ENCODE assay signal across 24 mouse cellular contexts in genomic region chr6:108468226-108468825, GRCm38 (mm10).
DNase-seq lines count a peak whose midpoint lies in the region; ATAC-seq and TF ChIP-seq lines count a peak whose summit lies in the region.
"Had no signal": no experiment of that assay in that cellular context is flagged by ENCODE, and none has a peak within 500 bp of the region (broad histone marks: within the 10 kb centered on the region; RNA-seq: fewer than 3 reads in every experiment).

No protein-coding gene starts in this region.

- peaks cover 11% of the 10 kb centered on the region for H3K36me3 ChIP-seq in kidney, embryonic 15.5 days
- peaks cover 3% of the 10 kb centered on the region; the same call in 1 of the 2 replicates for H3K36me3 ChIP-seq in kidney, adult 2 months (ENCODE audit: control insufficient read depth, insufficient read depth, low read length)
- H3K36me3 ChIP-seq: forebrain, embryonic 12.5 days; midbrain, embryonic 15.5 days; neural tube, embryonic 13.5 days; stomach, embryonic 15.5 days had no signal

- TF ChIP-seq CTCF in kidney, adult 2 months (conservative IDR thresholded peaks at IDR 0.05; ENCODE audit: insufficient read depth, insufficient read length, low read depth, low read length) = no peak
- no peak for TF ChIP-seq CTCF in bone marrow, adult 2 months (IDR thresholded peaks at IDR 0.05; ENCODE audit: control insufficient read depth, insufficient read depth, low read length)

- peaks cover 14% of the 10 kb centered on the region for H3K4me1 ChIP-seq in kidney, embryonic 15.5 days
- H3K4me1 ChIP-seq in kidney, adult 2 months (ENCODE audit: control insufficient read depth, insufficient read depth, low read length) = peaks cover 22% of the 10 kb centered on the region; the same call in 1 of the 2 replicates
- H3K4me1 ChIP-seq in bone marrow, adult 2 months (ENCODE audit: control insufficient read depth, insufficient read depth, low read length) = peaks cover 8% of the 10 kb centered on the region
- H3K4me1 ChIP-seq: forebrain, embryonic 12.5 days; midbrain, embryonic 15.5 days; stomach, embryonic 15.5 days had no signal

- intact Hi-C loops in heart, postnatal 36 days (cut with DNase I) = no loop called here

- no peak for DNase-seq in kidney, adult 2 months
- DNase-seq in B cell, adult 2 months = peak; percentile 19 to 28
- peak; percentile 25 to 34 for DNase-seq in thymus, postnatal 10 days (ENCODE audit: low spot score in 2 of 2)
- no peak for DNase-seq in heart, postnatal 36 days
- no peak for DNase-seq in heart, adult 8-10 months (ENCODE audit: low spot score)
- DNase-seq: adrenal gland, adult 8-10 months; cerebellum, adult 18-20 months; cerebellum, postnatal 14 days had no signal

- no peak overlapping the region for H3K4me3 ChIP-seq in kidney, embryonic 15.5 days (replicated peaks)
- H3K4me3 ChIP-seq in kidney, adult 2 months (ENCODE audit: insufficient read depth, low read depth, low read length) = no peak overlapping the region
- no peak overlapping the region for H3K4me3 ChIP-seq in bone marrow, adult 2 months (replicated peaks; ENCODE audit: control insufficient read depth, low read depth, low read length)
- H3K4me3 ChIP-seq: embryonic facial prominence, embryonic 13.5 days; erythroblast, embryonic 14.5 days; forebrain, embryonic 12.5 days; heart, embryonic 12.5 days; layer of hippocampus, adult 2 months; midbrain, embryonic 15.5 days; neural tube, embryonic 13.5 days; stomach, embryonic 15.5 days had no signal

- 30% methylated on average over 3 of the region's 3 CpGs for WGBS in kidney, embryonic 15.5 days
- 59% methylated on average over 3 of the region's 3 CpGs for WGBS in kidney, adult 2 months
- 77% methylated on average over 3 of the region's 3 CpGs for WGBS in bone marrow, adult 2 months

- H3K4me2 ChIP-seq in kidney, embryonic 15.5 days = no peak overlapping the region
- H3K4me2 ChIP-seq: embryonic facial prominence, embryonic 13.5 days; forebrain, embryonic 12.5 days; heart, embryonic 12.5 days; midbrain, embryonic 15.5 days; neural tube, embryonic 13.5 days; stomach, embryonic 15.5 days had no signal

- H3K27me3 ChIP-seq in kidney, embryonic 15.5 days = no peaks in the 10 kb centered on the region
- no peaks in the 10 kb centered on the region for H3K27me3 ChIP-seq in kidney, adult 2 months (replicated peaks; ENCODE audit: control insufficient read depth, insufficient read depth, low read length)
- H3K27me3 ChIP-seq: embryonic facial prominence, embryonic 13.5 days; forebrain, embryonic 12.5 days; heart, embryonic 12.5 days; midbrain, embryonic 15.5 days; neural tube, embryonic 13.5 days; stomach, embryonic 15.5 days had no signal

- H3K9me3 ChIP-seq in kidney, embryonic 15.5 days (replicated peaks) = no peaks in the 10 kb centered on the region
- H3K9me3 ChIP-seq: embryonic facial prominence, embryonic 13.5 days; forebrain, embryonic 12.5 days; heart, embryonic 12.5 days; midbrain, embryonic 15.5 days; neural tube, embryonic 13.5 days; stomach, embryonic 15.5 days had no signal

- ATAC-seq in kidney, embryonic 15.5 days (replicated peaks; ENCODE audit: low FRiP score) = peak; percentile 73
- ATAC-seq: activated CD4-positive, CD25-positive, alpha-beta regulatory T cell, adult 4 months; hindbrain, postnatal 0 days; intestine, embryonic 16.5 days; lung, postnatal 0 days; midbrain, embryonic 15.5 days had no signal

- no peak overlapping the region for H3K27ac ChIP-seq in kidney, embryonic 15.5 days
- no peak overlapping the region for H3K27ac ChIP-seq in kidney, adult 2 months (ENCODE audit: insufficient read depth, low read depth, low read length)
- H3K27ac ChIP-seq in bone marrow, adult 2 months (ENCODE audit: control insufficient read depth, insufficient read depth, low read depth, low read length, poor library complexity) = peak overlapping the region; percentile 48; the same call in 1 of the 2 replicates
- H3K27ac ChIP-seq: embryonic facial prominence, embryonic 13.5 days; forebrain, embryonic 12.5 days; hindbrain, postnatal 0 days; kidney, postnatal 0 days; layer of hippocampus, adult 2 months; macrophage; midbrain, embryonic 15.5 days; neural tube, embryonic 13.5 days; stomach, embryonic 15.5 days had no signal

- no peak for TF ChIP-seq POLR2A in kidney, adult 2 months (IDR thresholded peaks at IDR 0.05; ENCODE audit: low read depth, low read length)
- no peak for TF ChIP-seq POLR2A in bone marrow, adult 2 months (IDR thresholded peaks at IDR 0.05; ENCODE audit: borderline replicate concordance, control insufficient read depth, low read depth, low read length)

- no peak overlapping the region for H3K9ac ChIP-seq in kidney, embryonic 15.5 days
- H3K9ac ChIP-seq: embryonic facial prominence, embryonic 13.5 days; forebrain, embryonic 12.5 days; heart, embryonic 12.5 days; midbrain, embryonic 15.5 days; neural tube, embryonic 13.5 days; stomach, embryonic 15.5 days had no signal

Comparison
In these comparisons a context has a peak if more than half of its experiments do, and no peak if none do; other contexts are left out.
1. DNase-seq: peak in B cell, adult 2 months (2 of 2) and thymus, postnatal 10 days (2 of 2); none in kidney, adult 2 months (single experiment), heart, postnatal 36 days (0 of 2) and heart, adult 8-10 months (single experiment).